Mouse (Mus musculus) bone marrow macrophage, adult 2 months (primary cell): ENCODE data around the gene Pygl.

Source experiments
- CTCF ChIP-seq: IDR thresholded peaks from 2 replicates; pipeline ENCODE4 v1.5.1; 2012; ENCODE audit warnings: low read depth, mild to moderate bottlenecking, low read length, moderate library complexity
- POLR2A ChIP-seq: IDR thresholded peaks from 2 replicates; pipeline ENCODE4 v1.6.1; 2012; ENCODE audit warnings: mild to moderate bottlenecking, low read depth, low read length, borderline replicate concordance

- no peak for TF ChIP-seq POLR2A
- no peak for TF ChIP-seq CTCF
Measured at GRCm38 (mm10) chr12:70204433-70204832, 26.9 kb downstream of the Pygl start.
